Mouse (Mus musculus): ENCODE measurements around the gene Rab40c. TPM values are rescaled to one million over a fixed set of nuclear protein-coding genes. Genes with fewer than 3 reads are reported as not detected.

The Rab40c gene
- polyA plus RNA-seq, 1 experiment from 2014 or later = 29.4 TPM

DNA sequence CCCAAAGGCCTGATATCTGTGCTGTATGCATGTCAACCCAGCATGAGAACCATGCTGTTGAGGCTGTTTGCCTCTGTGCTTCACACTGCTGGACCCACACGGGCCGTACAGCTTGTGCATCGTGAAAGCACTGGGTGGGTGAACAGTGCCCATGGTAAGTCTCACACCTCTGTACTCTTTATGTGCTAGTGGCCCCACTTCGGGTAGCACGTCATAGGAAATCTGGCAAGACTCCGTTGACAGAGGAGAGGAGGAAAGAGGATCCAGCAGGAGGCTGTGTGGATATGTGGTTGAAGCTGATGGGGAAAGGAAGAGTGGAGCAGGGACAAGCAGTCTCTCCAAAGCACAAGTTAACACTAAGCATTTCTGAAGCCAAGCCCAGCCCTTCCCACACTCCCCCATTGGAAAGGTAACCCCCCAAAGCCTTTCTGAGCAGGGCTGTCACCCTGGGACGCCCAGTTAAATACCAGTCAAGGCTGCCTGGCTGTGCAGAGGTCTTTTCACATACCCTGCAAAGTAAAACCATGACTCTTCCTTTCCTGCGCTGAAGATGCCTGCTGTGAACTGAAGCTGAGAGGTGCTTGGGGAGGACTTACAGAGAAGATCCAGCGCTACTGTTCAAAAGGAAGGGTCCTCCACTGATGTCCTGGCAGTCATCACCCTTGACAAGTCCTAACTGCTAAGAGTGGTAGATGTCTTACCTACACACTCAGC is 1.3 kb downstream of the Rab40c start:
- Histone ChIP-seq H3K4me3 (replicated peaks; ENCODE audit: low read depth, low read length) (peak overlapping the region; percentile 96), H3K27ac (replicated peaks; ENCODE audit: low read depth, low read length) (no peak overlapping the region), H3K4me1 (ENCODE audit: control insufficient read depth, insufficient read depth, low read length) (peaks cover 12% of the 10 kb centered on the region), H3K36me3 (ENCODE audit: control insufficient read depth, insufficient read depth, low read length) (0 out of 2 replicates have a peak, but pooled peaks cover 4% of the 10 kb centered on the region), H3K4me2 (ENCODE audit: low read length) (peak overlapping the region; percentile 94), H3K27me3 (ENCODE audit: control insufficient read depth, insufficient read depth, low read length) (no peaks in the 10 kb centered on the region), H3K9me3 (ENCODE audit: control insufficient read depth, low read length) (no peaks in the 10 kb centered on the region), H3K9ac (replicated peaks; ENCODE audit: low read length) (peak overlapping the region; percentile 80)
- 86% methylated on average over 9 of the region's 9 CpGs for WGBS
- no peak for ATAC-seq (ENCODE audit: low FRiP score, low TSS enrichment)
- DNase-seq = no peak

DNA sequence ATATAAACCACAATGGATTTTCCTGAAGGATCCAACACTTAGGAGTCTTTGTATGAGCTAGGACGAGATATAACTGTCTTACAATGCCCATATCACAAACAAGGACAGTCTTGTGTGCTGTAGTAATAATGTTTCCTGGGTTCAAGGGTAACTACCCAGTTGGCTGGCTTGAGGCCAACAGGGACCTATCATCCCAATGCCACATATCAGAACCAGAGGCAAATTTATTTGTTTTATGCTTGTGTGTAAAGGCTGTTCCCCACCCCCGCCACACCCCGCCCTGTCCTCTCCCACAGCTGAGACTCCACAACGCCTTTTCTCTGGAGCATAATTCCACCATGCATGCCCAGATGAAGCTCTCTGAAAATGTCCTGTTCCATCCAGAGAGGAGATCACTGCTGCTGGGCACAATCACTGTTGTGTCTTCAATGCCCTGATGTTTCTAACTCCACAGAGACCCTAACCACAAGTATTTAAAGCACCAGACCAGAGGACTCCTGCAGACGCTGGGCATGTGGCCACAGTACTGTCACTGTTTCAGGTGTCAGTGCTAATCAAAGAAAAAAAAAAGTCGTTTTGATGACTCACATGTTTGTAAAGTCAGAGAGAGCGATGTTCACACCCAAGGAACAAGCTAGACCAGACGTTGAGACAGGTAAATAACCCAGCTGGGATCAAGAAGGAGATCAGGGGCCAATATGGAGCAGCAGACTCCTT is 2.4 kb downstream of the Rab40c start:
- Histone ChIP-seq H3K27ac (replicated peaks; ENCODE audit: low read depth, low read length) (no peak overlapping the region), H3K4me3 (replicated peaks; ENCODE audit: low read depth, low read length) (no peak overlapping the region), H3K36me3 (ENCODE audit: control insufficient read depth, insufficient read depth, low read length) (0 out of 2 replicates have a peak, but pooled peaks cover 4% of the 10 kb centered on the region), H3K27me3 (ENCODE audit: control insufficient read depth, insufficient read depth, low read length) (no peaks in the 10 kb centered on the region), H3K4me2 (ENCODE audit: low read length) (no peak overlapping the region), H3K9me3 (ENCODE audit: control insufficient read depth, low read length) (no peaks in the 10 kb centered on the region), H3K4me1 (ENCODE audit: control insufficient read depth, insufficient read depth, low read length) (peaks cover 12% of the 10 kb centered on the region), H3K9ac (replicated peaks; ENCODE audit: low read length) (no peak overlapping the region)
- 88% methylated on average over 8 of the region's 8 CpGs for WGBS
- no peak for ATAC-seq (ENCODE audit: low FRiP score, low TSS enrichment)
- DNase-seq = no peak

DNA sequence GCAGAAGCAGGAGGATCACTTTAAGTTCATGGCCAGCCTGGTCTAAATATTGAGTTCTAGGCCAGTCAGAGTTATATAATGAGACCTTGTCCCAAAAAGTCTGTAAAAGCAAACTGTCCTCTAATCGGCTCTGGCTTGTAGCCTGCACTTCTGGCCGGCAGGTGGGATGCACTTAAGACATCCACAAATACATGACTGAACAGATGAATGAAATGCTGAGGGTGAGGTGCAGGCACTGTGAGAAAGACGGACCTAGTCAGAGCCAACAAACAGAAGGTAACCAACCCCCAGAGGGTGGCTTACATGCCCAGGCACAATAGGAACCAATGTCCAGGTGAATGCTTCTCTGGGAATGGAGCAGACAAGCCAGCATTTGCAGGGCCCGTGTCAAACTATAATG is 5.2 kb downstream of the Rab40c start:
- no peaks in the 10 kb centered on the region for H3K9me3 ChIP-seq (ENCODE audit: control insufficient read depth, low read length)
- no peak overlapping the region for H3K4me2 ChIP-seq (ENCODE audit: low read length)
- no peak overlapping the region for H3K4me3 ChIP-seq (replicated peaks; ENCODE audit: low read depth, low read length)
- 0 out of 2 replicates have a peak, but pooled peaks cover 4% of the 10 kb centered on the region for H3K36me3 ChIP-seq (ENCODE audit: control insufficient read depth, insufficient read depth, low read length)
- peaks cover 12% of the 10 kb centered on the region for H3K4me1 ChIP-seq (ENCODE audit: control insufficient read depth, insufficient read depth, low read length)
- H3K27me3 ChIP-seq (ENCODE audit: control insufficient read depth, insufficient read depth, low read length) = no peaks in the 10 kb centered on the region
- no peak overlapping the region for H3K9ac ChIP-seq (replicated peaks; ENCODE audit: low read length)
- H3K27ac ChIP-seq (replicated peaks; ENCODE audit: low read depth, low read length) = no peak overlapping the region
- no peak for DNase-seq
- ATAC-seq (ENCODE audit: low FRiP score, low TSS enrichment) = no peak
- 86% methylated on average over 4 of the region's 4 CpGs for WGBS

DNA sequence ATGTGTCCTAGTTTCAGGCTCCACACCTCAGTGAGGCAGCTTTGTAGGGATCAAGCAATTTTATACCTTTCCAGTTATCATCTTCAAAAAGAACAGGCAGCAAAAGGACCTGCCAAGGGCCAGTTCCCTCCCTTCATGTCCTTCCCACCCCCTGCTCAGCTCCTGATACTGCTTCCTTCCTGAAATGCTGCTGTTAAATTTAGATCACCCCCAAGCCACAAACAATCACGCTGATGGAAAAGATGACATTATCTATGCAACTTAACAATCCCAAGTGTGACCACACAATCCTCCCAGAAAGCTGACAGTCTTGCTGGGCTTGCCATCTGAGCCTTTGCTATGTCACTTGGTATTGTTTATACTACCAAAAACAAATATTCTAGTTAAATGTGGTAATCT is 5.7 kb downstream of the Rab40c start:
- 91% methylated on average over 1 of the region's 1 CpGs for WGBS
- ATAC-seq (ENCODE audit: low FRiP score, low TSS enrichment) (no peak), DNase-seq (no peak)
- Histone ChIP-seq H3K4me2 (ENCODE audit: low read length) (no peak overlapping the region), H3K9me3 (ENCODE audit: control insufficient read depth, low read length) (no peaks in the 10 kb centered on the region), H3K4me3 (replicated peaks; ENCODE audit: low read depth, low read length) (no peak overlapping the region), H3K9ac (replicated peaks; ENCODE audit: low read length) (no peak overlapping the region), H3K4me1 (ENCODE audit: control insufficient read depth, insufficient read depth, low read length) (peaks cover 12% of the 10 kb centered on the region), H3K36me3 (ENCODE audit: control insufficient read depth, insufficient read depth, low read length) (0 out of 2 replicates have a peak, but pooled peaks cover 4% of the 10 kb centered on the region), H3K27me3 (ENCODE audit: control insufficient read depth, insufficient read depth, low read length) (no peaks in the 10 kb centered on the region), H3K27ac (replicated peaks; ENCODE audit: low read depth, low read length) (no peak overlapping the region)

DNA sequence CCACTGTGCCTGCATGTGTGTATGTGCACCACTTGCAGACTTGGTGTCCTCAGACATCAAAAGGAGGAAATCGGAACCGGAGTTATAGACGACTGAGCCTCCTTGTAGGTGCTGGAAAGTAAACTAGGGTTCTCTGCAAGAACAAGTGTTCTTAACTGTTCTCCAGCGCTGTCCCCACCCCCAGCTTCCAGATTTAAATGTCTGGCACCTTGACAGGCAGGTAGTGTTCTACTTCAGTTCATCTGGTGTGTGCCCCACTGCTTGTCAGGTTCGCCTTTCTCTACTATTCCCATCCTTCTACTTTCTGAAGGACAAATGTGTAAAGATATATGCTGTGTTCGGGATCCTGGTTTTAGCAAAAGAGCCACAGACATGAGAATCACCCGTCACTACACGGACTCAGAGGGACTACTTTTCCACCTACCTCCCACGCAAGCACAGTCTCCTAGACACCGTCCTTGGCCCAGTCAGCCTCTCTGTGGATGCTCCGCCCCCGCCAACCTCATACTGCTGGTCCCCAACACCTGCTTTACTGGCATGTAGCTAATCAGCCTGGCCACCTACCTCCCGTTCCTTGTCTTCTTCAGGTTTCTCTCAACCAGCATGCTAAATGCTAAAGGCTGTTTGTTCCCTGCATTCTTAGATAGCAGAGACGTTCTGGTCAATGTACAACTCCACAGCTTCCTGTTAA is 6.2 kb downstream of the Rab40c start:
- 91% methylated on average over 14 of the region's 14 CpGs for WGBS
- 0 out of 2 replicates have a peak, but pooled peaks cover 4% of the 10 kb centered on the region for H3K36me3 ChIP-seq (ENCODE audit: control insufficient read depth, insufficient read depth, low read length)
- no peak overlapping the region for H3K27ac ChIP-seq (replicated peaks; ENCODE audit: low read depth, low read length)
- no peak overlapping the region for H3K4me3 ChIP-seq (replicated peaks; ENCODE audit: low read depth, low read length)
- no peak overlapping the region for H3K4me2 ChIP-seq (ENCODE audit: low read length)
- ATAC-seq (ENCODE audit: low FRiP score, low TSS enrichment) = no peak
- H3K4me1 ChIP-seq (ENCODE audit: control insufficient read depth, insufficient read depth, low read length) = peaks cover 8% of the 10 kb centered on the region
- H3K9ac ChIP-seq (replicated peaks; ENCODE audit: low read length) = no peak overlapping the region
- no peaks in the 10 kb centered on the region for H3K27me3 ChIP-seq (ENCODE audit: control insufficient read depth, insufficient read depth, low read length)
- DNase-seq = no peak
- H3K9me3 ChIP-seq (ENCODE audit: control insufficient read depth, low read length) = no peaks in the 10 kb centered on the region

DNA sequence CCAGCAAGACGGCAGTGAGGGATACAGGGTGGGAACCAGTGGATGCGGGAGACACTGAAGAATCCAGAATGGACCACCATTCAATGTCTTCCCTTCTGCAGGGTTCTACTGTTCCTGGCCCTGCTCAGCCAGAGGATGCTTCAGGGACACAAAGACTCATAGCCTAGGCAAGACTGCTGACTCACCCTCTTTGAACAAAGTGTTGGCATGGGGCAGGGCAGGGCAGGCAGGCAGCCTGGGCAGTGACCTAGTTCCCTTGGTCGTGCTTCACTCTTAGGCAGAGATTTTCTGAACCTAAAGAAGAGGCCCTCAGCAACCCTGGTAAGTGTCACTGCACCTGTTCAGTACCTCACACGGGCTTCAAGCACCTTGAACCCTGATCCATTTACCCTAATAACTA is 7.7 kb downstream of the Rab40c start:
- H3K4me3 ChIP-seq (replicated peaks; ENCODE audit: low read depth, low read length) = no peak overlapping the region

DNA sequence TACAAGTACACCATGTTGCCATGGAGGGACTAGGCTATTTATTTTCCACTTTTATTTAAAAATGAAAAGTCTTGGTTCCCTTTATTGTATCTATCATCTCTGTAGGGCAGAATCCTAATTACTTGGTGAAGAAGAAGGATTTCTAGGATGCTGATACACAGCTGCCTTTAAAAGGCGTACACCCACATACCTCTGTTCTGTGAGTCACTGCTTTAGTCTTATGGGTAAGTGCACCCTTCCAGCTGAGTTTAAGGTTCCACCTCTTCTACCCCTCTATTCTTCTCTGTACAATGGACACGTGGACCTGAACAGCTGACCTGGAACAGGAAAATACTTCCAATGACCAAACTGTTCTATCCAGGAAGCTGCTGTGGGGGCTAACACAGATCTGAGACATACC is 11.9 kb downstream of the Rab40c start:
- no peak overlapping the region for H3K4me2 ChIP-seq (ENCODE audit: low read length)
- DNase-seq = no peak
- no peaks in the 10 kb centered on the region for H3K27me3 ChIP-seq (ENCODE audit: control insufficient read depth, insufficient read depth, low read length)
- H3K9me3 ChIP-seq (ENCODE audit: control insufficient read depth, low read length) = no peaks in the 10 kb centered on the region
- no peaks in the 10 kb centered on the region for H3K4me1 ChIP-seq (ENCODE audit: control insufficient read depth, insufficient read depth, low read length)
- ATAC-seq (ENCODE audit: low FRiP score, low TSS enrichment) = no peak
- H3K36me3 ChIP-seq (ENCODE audit: control insufficient read depth, insufficient read depth, low read length) = 0 out of 2 replicates have a peak, but pooled peaks cover 4% of the 10 kb centered on the region
- H3K9ac ChIP-seq (replicated peaks; ENCODE audit: low read length) = no peak overlapping the region
- H3K4me3 ChIP-seq (replicated peaks; ENCODE audit: low read depth, low read length) = no peak overlapping the region
- no peak overlapping the region for H3K27ac ChIP-seq (replicated peaks; ENCODE audit: low read depth, low read length)
- WGBS = 87% methylated on average over 2 of the region's 2 CpGs

More for the DNA sequence above, 7.7 kb downstream of the Rab40c start:
- Histone ChIP-seq H3K9me3 (ENCODE audit: control insufficient read depth, low read length) (no peaks in the 10 kb centered on the region), H3K4me2 (ENCODE audit: low read length) (no peak overlapping the region), H3K27me3 (ENCODE audit: control insufficient read depth, insufficient read depth, low read length) (no peaks in the 10 kb centered on the region), H3K27ac (replicated peaks; ENCODE audit: low read depth, low read length) (no peak overlapping the region), H3K36me3 (ENCODE audit: control insufficient read depth, insufficient read depth, low read length) (no peaks in the 10 kb centered on the region), H3K9ac (replicated peaks; ENCODE audit: low read length) (no peak overlapping the region), H3K4me1 (ENCODE audit: control insufficient read depth, insufficient read depth, low read length) (no peaks in the 10 kb centered on the region)
- ATAC-seq (ENCODE audit: low FRiP score, low TSS enrichment) (no peak), DNase-seq (no peak)
- 91% methylated on average over 4 of the region's 4 CpGs for WGBS

DNA sequence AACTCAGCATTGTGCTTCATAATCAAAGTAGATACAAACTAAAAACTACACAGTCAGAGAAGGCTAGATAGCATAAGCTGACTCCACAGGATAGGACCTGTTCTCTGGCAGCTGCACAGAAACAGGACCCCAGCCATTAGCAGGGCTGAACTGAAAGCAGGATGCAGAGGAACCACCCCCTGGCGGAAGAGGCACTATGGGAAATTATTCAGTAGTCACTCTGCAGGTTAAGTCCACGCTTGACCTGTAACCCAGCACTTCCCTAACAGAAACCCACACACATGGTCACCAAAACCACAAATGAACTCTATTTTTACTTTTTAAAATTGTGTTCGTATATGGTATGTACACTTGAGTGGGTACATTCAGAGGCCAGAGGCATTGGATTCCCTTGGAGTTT is 16.5 kb downstream of the Rab40c start:
- Histone ChIP-seq H3K4me2 (ENCODE audit: low read length) (no peak overlapping the region), H3K4me3 (replicated peaks; ENCODE audit: low read depth, low read length) (no peak overlapping the region), H3K9ac (replicated peaks; ENCODE audit: low read length) (no peak overlapping the region), H3K27ac (replicated peaks; ENCODE audit: low read depth, low read length) (no peak overlapping the region), H3K9me3 (ENCODE audit: control insufficient read depth, low read length) (no peaks in the 10 kb centered on the region), H3K4me1 (ENCODE audit: control insufficient read depth, insufficient read depth, low read length) (no peaks in the 10 kb centered on the region), H3K36me3 (ENCODE audit: control insufficient read depth, insufficient read depth, low read length) (0 out of 2 replicates have a peak, but pooled peaks cover 4% of the 10 kb centered on the region), H3K27me3 (ENCODE audit: control insufficient read depth, insufficient read depth, low read length) (no peaks in the 10 kb centered on the region)
- 88% methylated on average over 3 of the region's 3 CpGs for WGBS
- DNase-seq = no peak
- ATAC-seq (ENCODE audit: low FRiP score, low TSS enrichment) = no peak

All from midbrain, embryonic 14.5 days (tissue).